Mouse (Mus musculus): Measurements from ENCODE around the gene Pmp22. TPM values are rescaled to one million over a fixed set of nuclear protein-coding genes. Genes with fewer than 3 reads are reported as not detected.

Gene Pmp22
- polyA plus RNA-seq (2015; fragmentation: Nextera tagmentation; extraction: Ambion mirVana), result 164 and 191 TPM in 2 replicates

DNA sequence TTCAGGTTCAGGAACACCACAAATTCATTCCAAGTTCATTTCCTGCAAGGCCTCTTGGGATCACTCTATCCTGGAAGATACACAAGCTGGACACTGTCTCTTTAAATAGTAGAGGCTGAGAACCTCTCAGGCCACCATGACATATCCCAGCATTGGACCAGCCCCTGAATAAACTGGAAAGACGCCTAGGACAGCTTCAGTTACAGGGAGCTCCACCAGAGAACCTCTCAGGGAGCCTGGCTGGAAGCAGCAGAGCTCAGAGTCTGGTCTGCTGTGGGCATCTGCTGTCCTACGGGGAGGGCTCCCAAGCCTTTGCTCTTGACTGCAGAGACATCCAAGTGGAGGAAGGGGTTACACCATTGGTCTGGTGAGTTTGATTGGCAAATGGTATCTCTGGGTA is at the start of gene Pmp22:
Pmp22 (plus strand) TSS at position 199 of the 400 bp plus-strand sequence.
- Histone ChIP-seq H3K4me2 (replicated peaks) (peak within 1 kb of the TSS; percentile 85; the same call in 1 of the 2 replicates), H3K4me3 (no peak within 1 kb of the TSS)

DNA sequence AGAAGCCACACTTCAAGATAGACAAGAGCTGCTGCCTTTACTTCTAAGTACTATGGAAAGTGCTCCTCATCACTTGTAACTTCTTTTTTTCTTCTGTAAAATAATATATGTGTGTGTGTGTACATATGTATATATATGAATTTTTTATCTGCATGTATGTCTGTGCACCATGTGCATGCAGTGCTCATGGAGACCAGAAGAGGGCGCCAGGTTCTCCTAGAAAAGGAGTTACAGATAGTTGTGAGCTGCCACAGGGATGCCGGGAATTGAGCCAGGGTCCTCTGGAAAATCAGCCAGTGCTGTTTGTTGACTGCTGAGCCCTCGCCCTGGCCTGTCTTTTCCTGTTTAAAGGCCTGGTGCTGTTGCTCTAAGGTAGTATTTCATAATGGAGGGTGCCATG is 44.2 kb upstream of the Pmp22 start:
- H3K9me3 ChIP-seq, result peaks cover 10% of the 10 kb centered on the region
- H3K36me3 ChIP-seq, result no peaks in the 10 kb centered on the region
- peak overlapping the region; percentile 69 for H3K27ac ChIP-seq
- H3K4me3 ChIP-seq, result no peak overlapping the region
- no peak overlapping the region for H3K9ac ChIP-seq
- 78% methylated on average over 3 of the region's 3 CpGs for WGBS
- no peak for ATAC-seq (ENCODE audit: low FRiP score, low read depth)
- no peak overlapping the region for H3K4me2 ChIP-seq (replicated peaks)
- no peaks in the 10 kb centered on the region for H3K27me3 ChIP-seq
- no peaks in the 10 kb centered on the region for H3K4me1 ChIP-seq

More for the DNA sequence above, at the start of gene Pmp22:
- no peak within 1 kb of the TSS for H3K9ac ChIP-seq
- H3K36me3 ChIP-seq, result no peaks in the 10 kb centered on the region; the same call in 1 of the 2 replicates
- no peaks in the 10 kb centered on the region for H3K9me3 ChIP-seq
- H3K4me1 ChIP-seq, result peaks cover 54% of the 10 kb centered on the region
- 62% methylated on average over 2 of the region's 2 CpGs for WGBS
- no peak within 1 kb of the TSS for H3K27ac ChIP-seq
- ATAC-seq (ENCODE audit: low FRiP score, low read depth), result no peak
- H3K27me3 ChIP-seq, result peaks cover 29% of the 10 kb centered on the region

DNA sequence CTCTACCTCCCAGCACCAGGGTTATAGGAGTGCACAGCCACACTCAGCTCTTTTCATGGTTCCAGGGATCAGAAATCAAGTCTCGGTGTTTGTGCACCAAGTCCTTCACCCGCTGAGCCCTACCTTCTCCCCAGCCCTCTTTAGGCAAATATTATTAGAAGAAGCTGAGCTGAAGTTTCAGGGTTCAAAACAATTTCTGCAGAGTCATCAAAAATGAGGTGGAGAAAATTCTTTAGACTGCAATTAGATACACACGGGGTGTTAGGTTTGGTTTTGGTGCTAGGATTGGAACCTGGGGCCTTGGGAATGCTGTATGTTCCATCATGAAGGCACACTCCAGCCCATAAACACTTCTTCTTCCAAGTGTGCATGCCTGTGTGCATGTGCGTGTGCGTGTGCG is 40.1 kb upstream of the Pmp22 start:
- Histone ChIP-seq H3K4me2 (replicated peaks) (no peak overlapping the region), H3K4me1 (peaks cover 16% of the 10 kb centered on the region), H3K27me3 (no peaks in the 10 kb centered on the region), H3K27ac (no peak overlapping the region), H3K36me3 (no peaks in the 10 kb centered on the region), H3K9me3 (peaks cover 10% of the 10 kb centered on the region), H3K9ac (no peak overlapping the region), H3K4me3 (no peak overlapping the region)
- 88% methylated on average over 6 of the region's 6 CpGs for WGBS
- ATAC-seq (ENCODE audit: low FRiP score, low read depth), result no peak

DNA sequence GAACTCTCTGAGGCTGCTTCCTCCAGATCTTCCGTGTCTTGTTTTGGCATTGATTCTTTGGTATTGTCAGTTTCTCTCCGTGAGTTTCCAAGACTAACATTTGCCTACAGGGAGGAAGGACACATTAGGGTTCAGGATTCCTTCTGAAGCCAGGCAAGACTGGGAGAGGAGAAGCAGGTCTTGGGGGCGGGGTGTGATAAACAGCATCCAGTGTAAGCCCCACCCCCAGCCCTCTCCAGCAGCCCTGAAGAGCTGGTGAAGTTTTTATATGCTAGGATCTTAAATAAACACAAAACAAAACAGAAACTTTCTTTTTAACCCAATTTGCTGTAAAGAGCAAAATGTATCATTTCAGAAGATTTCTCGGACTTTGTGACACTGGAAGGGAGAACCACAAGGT is 38.6 kb upstream of the Pmp22 start:
- Histone ChIP-seq H3K4me3 (no peak overlapping the region), H3K4me1 (peaks cover 16% of the 10 kb centered on the region), H3K36me3 (no peaks in the 10 kb centered on the region), H3K27me3 (no peaks in the 10 kb centered on the region), H3K9ac (no peak overlapping the region), H3K4me2 (replicated peaks) (no peak overlapping the region), H3K27ac (peak overlapping the region; percentile 33; the same call in 1 of the 2 replicates), H3K9me3 (0 out of 2 replicates have a peak, but pooled peaks cover under 1% of the 10 kb centered on the region)
- no peak for ATAC-seq (ENCODE audit: low FRiP score, low read depth)
- 38% methylated on average over 4 of the region's 4 CpGs for WGBS

GRCm38 (mm10) chr11:63090986-63091385 is 37.8 kb upstream of the Pmp22 start:
- Histone ChIP-seq H3K4me2 (replicated peaks) (no peak overlapping the region), H3K27me3 (no peaks in the 10 kb centered on the region), H3K4me1 (peaks cover 16% of the 10 kb centered on the region), H3K27ac (no peak overlapping the region), H3K4me3 (no peak overlapping the region), H3K9ac (no peak overlapping the region), H3K36me3 (no peaks in the 10 kb centered on the region), H3K9me3 (no peaks in the 10 kb centered on the region)
- no peak for ATAC-seq (ENCODE audit: low FRiP score, low read depth)
- WGBS, result 91% methylated on average over 6 of the region's 6 CpGs

GRCm38 (mm10) chr11:63092271-63092670 is 36.5 kb upstream of the Pmp22 start:
- no peaks in the 10 kb centered on the region for H3K9me3 ChIP-seq
- H3K27me3 ChIP-seq, result no peaks in the 10 kb centered on the region
- ATAC-seq (ENCODE audit: low FRiP score, low read depth), result no peak
- no peak overlapping the region for H3K9ac ChIP-seq
- WGBS, result 71% methylated on average over 5 of the region's 5 CpGs
- peaks cover 19% of the 10 kb centered on the region for H3K4me1 ChIP-seq
- H3K4me2 ChIP-seq (replicated peaks), result no peak overlapping the region
- no peak overlapping the region for H3K27ac ChIP-seq
- H3K36me3 ChIP-seq, result no peaks in the 10 kb centered on the region
- H3K4me3 ChIP-seq, result no peak overlapping the region

GRCm38 (mm10) chr11:63093601-63094000 is 35.2 kb upstream of the Pmp22 start:
- H3K36me3 ChIP-seq, result no peaks in the 10 kb centered on the region
- no peak overlapping the region for H3K9ac ChIP-seq
- no peaks in the 10 kb centered on the region for H3K9me3 ChIP-seq
- 70% methylated on average over 5 of the region's 5 CpGs for WGBS
- H3K27me3 ChIP-seq, result no peaks in the 10 kb centered on the region
- peaks cover 26% of the 10 kb centered on the region for H3K4me1 ChIP-seq
- no peak overlapping the region for H3K4me2 ChIP-seq (replicated peaks)
- no peak overlapping the region for H3K4me3 ChIP-seq
- no peak for ATAC-seq (ENCODE audit: low FRiP score, low read depth)
- no peak overlapping the region for H3K27ac ChIP-seq

DNA sequence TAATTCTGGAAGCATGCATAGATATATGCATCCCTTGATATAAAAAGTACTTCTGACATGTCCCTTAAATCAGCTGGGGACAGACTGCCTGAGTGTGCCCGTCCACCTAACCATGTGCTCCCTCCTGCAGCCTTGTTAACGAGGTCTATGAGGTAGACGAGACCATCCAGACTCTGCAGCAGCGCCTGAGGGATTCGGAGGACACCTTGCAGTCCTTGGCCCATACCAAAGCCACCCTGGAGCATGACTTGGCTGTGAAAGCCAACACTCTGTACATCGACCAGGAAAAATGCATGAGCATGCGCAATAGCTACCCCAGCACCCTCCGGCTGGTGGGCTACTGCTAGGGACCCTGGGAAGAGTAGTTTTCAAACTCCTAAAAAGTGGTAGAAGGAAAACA is 34.3 kb upstream of the Pmp22 start:
- H3K4me3 ChIP-seq, result no peak overlapping the region
- ATAC-seq (ENCODE audit: low FRiP score, low read depth), result no peak
- H3K27me3 ChIP-seq, result no peaks in the 10 kb centered on the region
- H3K27ac ChIP-seq, result no peak overlapping the region
- 78% methylated on average over 8 of the region's 8 CpGs for WGBS
- H3K36me3 ChIP-seq, result no peaks in the 10 kb centered on the region
- H3K4me1 ChIP-seq, result peaks cover 26% of the 10 kb centered on the region
- no peaks in the 10 kb centered on the region for H3K9me3 ChIP-seq
- H3K9ac ChIP-seq, result no peak overlapping the region
- no peak overlapping the region for H3K4me2 ChIP-seq (replicated peaks)

- no peak for ATAC-seq (ENCODE audit: low FRiP score, low read depth)
- H3K36me3 ChIP-seq, result no peaks in the 10 kb centered on the region
- H3K4me2 ChIP-seq (replicated peaks), result no peak overlapping the region
- no peak overlapping the region for H3K27ac ChIP-seq
- H3K4me3 ChIP-seq, result no peak overlapping the region
- H3K4me1 ChIP-seq, result peaks cover 10% of the 10 kb centered on the region
- no peak overlapping the region for H3K9ac ChIP-seq
- no peaks in the 10 kb centered on the region for H3K27me3 ChIP-seq
- H3K9me3 ChIP-seq, result no peaks in the 10 kb centered on the region
- 50% methylated on average over 3 of the region's 3 CpGs for WGBS
Observed at GRCm38 (mm10) chr11:63098016-63098415, 30.8 kb upstream of the Pmp22 start.

DNA sequence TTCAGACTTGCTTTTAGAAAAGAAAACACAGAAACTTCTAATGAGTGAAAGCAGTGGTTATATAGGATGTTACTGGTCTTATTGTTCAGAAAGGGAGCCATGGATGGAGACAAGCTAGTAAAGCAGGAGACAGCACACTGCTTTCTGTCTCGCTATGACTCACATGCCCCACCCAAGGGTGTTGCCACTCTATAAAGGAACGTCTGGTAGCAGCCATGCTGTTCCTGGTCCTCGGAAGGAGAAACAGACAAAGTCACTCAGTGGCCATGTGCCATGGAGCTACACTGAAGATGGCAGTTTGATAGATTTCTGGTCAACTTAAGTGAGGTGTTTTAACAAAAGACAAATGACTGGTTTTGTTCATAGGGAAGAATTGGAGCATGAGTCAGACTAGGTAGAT is 29.4 kb upstream of the Pmp22 start:
- H3K4me1 ChIP-seq, result peaks cover 10% of the 10 kb centered on the region
- H3K36me3 ChIP-seq, result no peaks in the 10 kb centered on the region
- 71% methylated on average over 3 of the region's 3 CpGs for WGBS
- H3K27ac ChIP-seq, result no peak overlapping the region
- no peaks in the 10 kb centered on the region for H3K9me3 ChIP-seq
- H3K27me3 ChIP-seq, result no peaks in the 10 kb centered on the region
- no peak overlapping the region for H3K9ac ChIP-seq
- ATAC-seq (ENCODE audit: low FRiP score, low read depth), result no peak
- H3K4me3 ChIP-seq, result no peak overlapping the region
- H3K4me2 ChIP-seq (replicated peaks), result no peak overlapping the region

- Histone ChIP-seq H3K4me2 (replicated peaks) (no peak overlapping the region), H3K4me1 (peaks cover 3% of the 10 kb centered on the region), H3K9me3 (no peaks in the 10 kb centered on the region), H3K4me3 (no peak overlapping the region), H3K36me3 (no peaks in the 10 kb centered on the region), H3K27ac (no peak overlapping the region), H3K9ac (no peak overlapping the region), H3K27me3 (no peaks in the 10 kb centered on the region)
- WGBS, result 91% methylated on average over 7 of the region's 7 CpGs
- ATAC-seq (ENCODE audit: low FRiP score, low read depth), result no peak
Observed at GRCm38 (mm10) chr11:63103256-63103655, 25.5 kb upstream of the Pmp22 start.

GRCm38 (mm10) chr11:63104026-63104425 is 24.8 kb upstream of the Pmp22 start:
- Histone ChIP-seq H3K9me3 (no peaks in the 10 kb centered on the region), H3K27ac (no peak overlapping the region), H3K4me2 (replicated peaks) (no peak overlapping the region), H3K4me3 (no peak overlapping the region), H3K9ac (no peak overlapping the region), H3K27me3 (no peaks in the 10 kb centered on the region), H3K4me1 (no peaks in the 10 kb centered on the region), H3K36me3 (no peaks in the 10 kb centered on the region)
- 90% methylated on average over 2 of the region's 2 CpGs for WGBS
- ATAC-seq (ENCODE audit: low FRiP score, low read depth), result no peak

- H3K4me2 ChIP-seq (replicated peaks), result no peak overlapping the region
- no peak overlapping the region for H3K9ac ChIP-seq
- no peaks in the 10 kb centered on the region for H3K27me3 ChIP-seq
- no peak overlapping the region for H3K27ac ChIP-seq
- no peak for ATAC-seq (ENCODE audit: low FRiP score, low read depth)
- peaks cover 4% of the 10 kb centered on the region for H3K4me1 ChIP-seq
- H3K36me3 ChIP-seq, result no peaks in the 10 kb centered on the region
- no peak overlapping the region for H3K4me3 ChIP-seq
- 61% methylated on average over 1 of the region's 1 CpGs for WGBS
- H3K9me3 ChIP-seq, result no peaks in the 10 kb centered on the region
Observed at GRCm38 (mm10) chr11:63109230-63109775, 19.5 kb upstream of the Pmp22 start.
